Mouse (Mus musculus): ENCODE measurements around the gene Ppm1n.

Ppm1n gene

DNA sequence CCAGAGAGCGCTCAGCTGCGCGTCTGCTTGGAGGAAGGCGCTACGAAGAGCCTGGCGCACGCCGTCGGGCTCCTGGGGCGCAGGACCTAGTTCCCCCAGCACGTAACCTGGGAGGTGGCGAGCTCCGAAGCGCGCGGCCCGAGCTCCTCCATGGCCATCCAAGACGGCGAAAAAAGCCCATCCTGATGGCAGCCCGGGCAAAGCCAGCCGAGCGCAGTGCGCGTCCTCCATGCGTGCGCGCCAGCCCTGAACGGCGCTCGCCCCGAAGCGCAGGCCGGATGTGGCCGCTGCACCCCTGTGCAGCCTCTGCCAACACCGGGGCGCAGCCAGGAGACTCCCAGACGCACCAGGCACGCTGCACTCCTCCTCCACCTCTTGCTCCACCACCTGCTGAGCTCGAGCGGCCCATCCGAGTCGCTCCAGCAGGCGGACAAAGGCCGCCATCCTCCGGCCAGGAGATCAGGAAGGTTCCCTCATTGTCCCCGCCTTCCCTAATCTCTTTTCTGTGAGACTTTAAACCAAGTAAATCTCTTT, at the start of gene Ppm1n:
Gene Ppm1n (minus strand): TSS at position 484 of the 534 bp plus-strand sequence.
- no peak for DNase-seq

DNA sequence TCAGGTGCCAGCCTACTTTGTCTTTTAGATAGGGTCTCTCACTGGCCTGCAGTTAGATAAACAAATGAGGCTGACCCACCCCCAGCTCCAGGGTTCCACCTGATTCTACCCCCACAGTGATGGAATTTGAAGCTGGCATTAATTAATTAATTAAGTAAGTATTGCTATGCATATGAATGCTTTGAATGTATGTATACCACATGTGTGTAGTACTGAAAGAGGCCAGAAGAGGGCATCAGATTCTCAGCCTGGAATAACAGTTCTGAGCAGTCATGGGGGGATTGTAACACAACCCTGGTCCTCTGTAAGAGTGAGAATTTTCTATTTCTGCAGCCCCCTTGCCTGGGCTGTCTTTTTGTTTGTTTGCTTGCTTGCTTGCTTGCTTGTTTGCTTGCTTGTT, 48.6 kb upstream of the Ppm1n start:
- DNase-seq: no peak

DNA sequence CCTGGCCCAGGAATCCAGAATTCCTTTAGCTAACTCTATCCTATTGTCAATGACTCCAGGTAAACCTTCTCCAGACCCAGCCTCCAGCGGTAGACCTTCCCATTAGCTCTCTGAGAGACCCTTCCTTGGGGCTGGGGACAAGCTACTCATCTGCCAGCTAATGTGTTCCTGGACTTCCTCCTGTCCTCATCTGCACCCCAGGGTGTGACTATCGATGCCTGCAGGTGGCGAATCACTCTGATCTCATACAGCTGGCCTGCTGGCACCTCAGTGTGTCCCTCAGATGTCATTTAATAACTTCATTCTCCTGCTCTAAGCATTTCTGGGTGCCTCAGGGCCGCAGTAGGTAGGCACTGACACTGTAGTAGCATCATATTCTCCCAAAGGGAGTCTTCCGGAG, 47.9 kb upstream of the Ppm1n start:
- no peak for DNase-seq

- DNase-seq: no peak
Observed at GRCm38 (mm10) chr7:19327128-19327527, 47.3 kb upstream of the Ppm1n start.

GRCm38 (mm10) chr7:19326359-19326758, 46.5 kb upstream of the Ppm1n start:
- peak in 1 of 2 experiments; percentile 56 for DNase-seq

DNA sequence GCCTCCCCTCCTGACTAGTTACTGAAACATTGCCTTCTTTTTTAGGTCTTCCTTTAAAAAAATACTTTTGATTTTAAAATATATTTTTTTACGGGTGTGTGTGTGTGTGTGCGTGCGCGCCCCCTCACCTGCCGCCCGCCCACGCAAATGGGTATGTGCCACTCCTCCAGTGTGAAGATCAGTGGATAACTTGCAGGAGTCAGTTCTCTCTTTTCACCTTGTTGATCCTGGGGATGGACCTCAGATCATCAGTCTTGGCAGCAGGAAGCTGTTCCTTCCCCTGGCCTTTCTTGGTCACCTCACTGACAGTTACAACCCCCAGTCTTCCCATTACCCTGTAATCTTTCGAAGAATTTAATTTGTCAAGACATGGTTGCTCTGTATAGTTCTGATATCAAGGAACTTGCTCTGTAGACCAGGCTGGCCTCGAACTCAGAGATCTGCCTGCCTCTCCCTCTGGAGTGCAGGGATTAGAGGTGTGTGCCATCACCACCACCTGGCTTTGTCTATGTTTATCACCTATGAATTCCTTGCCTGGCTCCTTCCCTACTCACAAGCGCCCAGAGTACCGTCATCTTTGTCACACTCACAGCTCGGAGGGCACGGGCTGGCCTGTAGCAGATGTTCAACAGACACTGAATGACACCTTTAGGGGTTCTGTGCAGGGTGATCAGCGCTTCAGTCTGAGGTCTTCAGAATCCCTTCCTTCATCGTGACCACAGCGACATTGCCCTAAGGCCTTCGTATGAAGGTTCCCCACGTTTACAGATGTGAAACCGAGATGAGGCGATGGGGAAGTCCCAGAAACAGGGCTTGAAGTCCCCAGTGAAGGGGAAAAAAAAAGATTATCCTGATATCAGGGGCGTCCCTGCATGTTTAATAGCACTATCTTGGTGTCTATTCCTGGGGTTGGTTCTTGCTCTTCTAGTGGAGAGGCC, 45.7 kb upstream of the Ppm1n start:
- no peak for DNase-seq

DNA sequence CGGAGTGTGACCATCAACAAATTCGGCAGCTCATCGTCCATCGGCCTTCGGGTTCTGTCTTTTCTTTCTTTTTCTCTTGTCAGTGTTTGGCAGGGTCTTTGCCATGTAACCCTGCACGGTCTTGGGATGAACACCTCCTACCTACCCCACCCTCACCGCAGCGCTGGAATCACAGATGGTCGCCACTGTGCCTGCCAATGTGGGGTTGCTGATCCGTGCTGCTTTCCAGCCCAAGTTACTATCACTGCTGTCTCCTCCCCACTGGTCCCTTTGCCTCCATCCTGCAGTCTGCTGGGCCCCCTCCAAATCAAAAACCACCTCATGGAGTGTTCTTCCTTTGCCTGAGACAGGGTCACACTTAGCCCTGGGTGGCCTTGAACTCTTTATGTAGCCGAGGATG, 44.4 kb upstream of the Ppm1n start:
- DNase-seq: no peak

- DNase-seq: no peak
Observed at GRCm38 (mm10) chr7:19322489-19322888, 42.6 kb upstream of the Ppm1n start.

- no peak for DNase-seq
Observed at GRCm38 (mm10) chr7:19321464-19321863, 41.6 kb upstream of the Ppm1n start.

- DNase-seq: no peak
Observed at GRCm38 (mm10) chr7:19320637-19321036, 40.8 kb upstream of the Ppm1n start.

- peak; percentile 89 to 92 for DNase-seq
Observed at GRCm38 (mm10) chr7:19319906-19320305, 40.0 kb upstream of the Ppm1n start.

DNA sequence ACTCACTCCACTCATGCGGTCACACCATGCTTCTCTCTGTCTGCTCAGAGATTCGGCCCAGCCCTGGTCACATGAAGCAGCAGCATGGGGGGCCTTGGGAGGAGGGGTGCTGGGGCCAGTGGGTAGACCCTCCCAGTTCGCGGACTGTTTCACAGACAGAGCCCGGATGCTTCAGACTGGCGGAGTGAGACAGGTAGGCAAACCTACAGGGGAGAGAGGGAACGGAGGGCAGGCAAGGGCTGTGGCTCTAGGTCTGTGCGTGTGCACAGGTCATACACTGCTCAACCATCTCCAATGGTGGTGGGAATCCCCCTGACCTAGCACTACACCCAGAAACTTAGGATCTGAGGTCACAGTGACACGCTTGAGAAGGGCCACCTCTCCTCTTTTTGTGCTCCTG, 39.6 kb upstream of the Ppm1n start:
- DNase-seq: no peak

DNA sequence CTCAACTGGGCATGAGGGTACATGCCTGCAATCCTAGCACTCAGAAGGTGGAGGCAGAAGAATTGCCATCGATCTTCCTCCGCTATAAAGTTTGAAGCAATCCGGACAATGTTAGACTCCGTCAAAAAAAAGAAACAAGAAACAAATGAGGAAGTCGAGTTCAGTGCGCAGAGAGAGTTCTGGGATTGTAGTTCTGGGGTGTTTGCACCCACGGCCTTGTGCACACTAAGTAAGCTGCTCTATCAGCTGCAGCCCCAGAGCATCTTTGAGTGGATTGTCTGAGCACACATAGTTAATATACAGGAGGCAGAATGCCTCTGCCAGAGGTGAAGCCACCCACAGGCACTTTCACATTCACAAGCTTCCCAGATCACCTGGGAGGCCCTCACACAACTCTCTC, 38.8 kb upstream of the Ppm1n start:
- no peak for DNase-seq

DNA sequence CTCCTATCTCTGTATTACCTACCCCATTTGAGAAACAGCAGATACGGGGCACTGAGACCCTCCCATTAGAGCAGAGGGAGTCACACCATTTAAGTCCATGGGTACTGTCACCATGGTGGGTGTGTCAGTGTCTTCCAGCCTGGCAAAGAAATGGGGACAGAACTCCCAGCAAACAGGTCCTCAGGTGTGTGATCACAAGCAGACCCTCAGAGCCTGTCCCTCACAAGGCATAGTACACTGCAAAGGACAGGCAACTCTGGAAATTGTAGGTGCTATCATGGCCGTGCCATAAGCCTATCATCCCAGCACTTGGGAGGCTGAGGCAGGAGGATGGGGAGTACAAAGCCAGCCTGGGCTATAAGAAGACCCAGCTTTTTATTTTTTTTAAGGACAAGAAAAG, 38.3 kb upstream of the Ppm1n start:
- DNase-seq: no peak

- DNase-seq: no peak
Observed at GRCm38 (mm10) chr7:19316451-19317161, 36.7 kb upstream of the Ppm1n start.

DNA sequence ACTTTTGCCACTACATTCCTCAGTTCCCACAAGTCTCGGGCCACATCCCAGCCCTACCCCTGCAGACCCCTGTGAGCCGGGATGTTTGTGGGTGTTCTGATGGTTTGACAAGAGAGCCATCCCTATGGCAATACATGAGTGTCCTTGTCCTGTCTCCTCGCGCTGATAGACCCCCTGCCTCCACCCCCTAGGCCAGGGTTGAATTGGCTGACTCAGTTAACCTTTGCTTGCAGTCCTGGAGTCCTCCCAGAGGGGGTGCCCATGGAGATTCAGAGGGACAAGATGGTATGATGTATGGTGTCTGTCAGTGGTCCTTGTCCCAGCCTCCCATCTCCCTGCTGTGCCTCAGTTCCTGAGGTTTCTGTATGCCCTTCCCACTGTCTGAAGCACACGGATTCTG, 34.2 kb upstream of the Ppm1n start:
- no peak for DNase-seq

DNA sequence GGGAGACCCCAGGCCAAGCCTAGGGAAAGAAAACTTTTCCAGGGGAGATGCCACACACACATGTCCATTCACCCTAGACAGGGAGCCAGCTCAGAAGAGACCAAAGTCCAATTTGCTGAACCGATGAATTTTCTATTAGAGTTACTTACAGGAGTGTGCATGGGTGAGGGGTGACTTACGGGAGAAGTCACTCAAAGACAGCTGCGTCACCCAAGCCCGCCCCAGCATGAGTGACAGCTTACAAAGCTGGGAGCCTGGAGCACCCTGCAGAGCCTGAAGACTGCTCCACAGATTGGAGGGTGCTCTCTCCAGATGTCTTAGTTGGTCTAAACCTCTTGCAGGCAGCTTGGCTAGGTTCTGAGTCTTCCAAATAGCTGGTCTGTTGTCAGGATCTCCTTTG, 32.1 kb upstream of the Ppm1n start:
- no peak for DNase-seq

- DNase-seq: peak; percentile 89 to 91
Observed at GRCm38 (mm10) chr7:19309884-19310641, 30.2 kb upstream of the Ppm1n start, which contains the start of gene Fosb. Fosb (minus strand) TSS chr7:19310051.

- DNase-seq: peak in 1 of 2 experiments; percentile 29
Observed at GRCm38 (mm10) chr7:19309278-19309883, 29.5 kb upstream of the Ppm1n start.

DNA sequence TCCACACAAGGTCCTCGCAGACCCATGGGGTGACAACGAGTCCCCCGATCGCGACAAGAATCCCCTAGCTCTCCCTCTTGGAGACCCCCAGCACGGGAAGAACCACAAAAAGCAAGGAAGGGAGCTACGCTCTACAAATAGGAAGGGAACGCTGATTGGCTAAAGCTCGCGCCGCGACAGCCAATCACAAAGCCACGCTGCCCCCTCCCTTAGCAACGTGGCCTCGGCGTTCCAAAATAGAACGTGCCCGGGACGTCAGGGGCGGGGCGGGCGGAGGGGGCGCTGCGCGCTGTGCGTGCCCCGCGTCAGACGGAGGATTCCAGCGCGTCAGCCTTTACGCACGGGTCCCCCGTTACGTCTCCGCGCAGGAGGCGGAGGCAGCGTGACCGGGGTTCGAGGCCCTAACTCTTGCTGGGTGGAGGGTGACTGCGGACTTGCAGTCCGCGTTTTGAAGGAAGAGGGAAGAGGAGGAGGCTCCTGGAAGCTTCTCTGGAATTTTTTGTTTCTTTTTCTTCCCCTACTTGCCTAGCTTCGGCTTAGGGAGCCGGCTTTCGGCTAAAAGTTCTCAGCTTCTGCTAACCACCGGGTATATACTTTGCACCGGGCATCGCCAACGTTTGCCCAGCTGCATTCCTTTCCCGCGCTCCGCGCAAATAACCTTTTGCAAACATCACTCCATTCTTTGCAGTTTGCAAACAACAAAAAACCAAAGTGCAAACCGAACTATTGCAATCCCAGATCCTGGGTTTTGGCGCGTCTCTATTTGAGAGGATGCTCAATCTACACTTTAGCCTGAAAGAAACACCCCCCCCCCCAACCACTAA, 28.8 kb upstream of the Ppm1n start:
- DNase-seq: peak; percentile 92 to 94

GRCm38 (mm10) chr7:19307739-19308453, 28.0 kb upstream of the Ppm1n start:
- DNase-seq: peak in 1 of 2 experiments; percentile 65
